ENCODE assay signal across 12 mouse cellular contexts in the genomic region with DNA sequence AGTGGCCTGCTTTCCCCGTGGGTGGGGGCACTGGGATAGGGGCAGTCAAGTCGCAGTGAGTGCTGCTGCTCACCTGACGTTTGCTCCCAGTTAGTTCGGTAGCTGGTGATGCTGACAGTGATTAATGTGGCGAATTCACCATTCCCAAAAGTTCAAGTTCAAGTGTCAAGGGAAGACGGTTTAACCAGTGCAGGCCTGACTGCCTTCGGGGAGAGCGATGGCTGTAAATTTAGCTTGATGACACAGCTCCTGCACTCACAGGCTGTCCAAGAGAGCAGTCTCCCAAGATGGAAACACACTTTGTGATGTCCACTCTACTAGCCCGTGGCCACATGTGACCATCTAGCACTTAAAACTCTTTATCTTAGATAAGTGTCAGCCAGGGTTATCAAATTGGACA. TPM values are rescaled to one million over a fixed set of nuclear protein-coding genes. Genes with fewer than 3 reads are reported as not detected.
A peak's percentile ranks its signal among the peaks of the same experiment; 100 is the strongest.
DNase-seq lines count a peak whose midpoint lies in the region; ATAC-seq and TF ChIP-seq lines count a peak whose summit lies in the region.
"Had no signal": no experiment of that assay in that cellular context is flagged by ENCODE, and none has a peak within 500 bp of the region (broad histone marks: within the 10 kb centered on the region; RNA-seq: fewer than 3 reads in every experiment).

No protein-coding gene starts in this region.

- no peak for DNase-seq in heart, postnatal 14 days
- DNase-seq in kidney, postnatal 25 days, result no peak
- no peak for DNase-seq in midbrain, embryonic 14.5 days
- no peak for DNase-seq in midbrain, postnatal 0 days (ENCODE audit: low spot score)
- DNase-seq in right cerebral cortex, postnatal 14 days, result no peak
- DNase-seq: cerebellum, adult 2 months; gastrocnemius, postnatal 36 days; lung, postnatal 36 days had no signal

- H3K9ac ChIP-seq in heart, embryonic 13.5 days, result peak overlapping the region; percentile 94
- H3K9ac ChIP-seq in kidney, embryonic 15.5 days, result no peak overlapping the region
- no peak overlapping the region for H3K9ac ChIP-seq in midbrain, embryonic 14.5 days (replicated peaks; ENCODE audit: low read length)
- H3K9ac ChIP-seq in midbrain, postnatal 0 days (replicated peaks; ENCODE audit: low read length, poor library complexity, severe bottlenecking), result no peak overlapping the region
- no peak overlapping the region; the same call in 1 of the 2 replicates for H3K9ac ChIP-seq in neural tube, embryonic 15.5 days (replicated peaks)

- peak overlapping the region; percentile 85 for H3K27ac ChIP-seq in heart, embryonic 13.5 days (replicated peaks)
- H3K27ac ChIP-seq in kidney, embryonic 15.5 days, result 0 out of 2 replicates have a peak overlapping the region, but pooled peaks have one; percentile 3
- no peak overlapping the region for H3K27ac ChIP-seq in midbrain, embryonic 14.5 days (replicated peaks; ENCODE audit: low read depth, low read length)
- H3K27ac ChIP-seq in midbrain, postnatal 0 days (ENCODE audit: low read depth, low read length), result no peak overlapping the region
- no peak overlapping the region for H3K27ac ChIP-seq in neural tube, embryonic 15.5 days (replicated peaks)
- H3K27ac ChIP-seq: layer of hippocampus, adult 2 months had no signal

- H3K4me2 ChIP-seq in heart, embryonic 13.5 days, result peak overlapping the region; percentile 93
- H3K4me2 ChIP-seq in kidney, embryonic 15.5 days, result peak overlapping the region; percentile 82; the same call in 1 of the 2 replicates
- 0 out of 2 replicates have a peak overlapping the region, but pooled peaks have one; percentile 96 for H3K4me2 ChIP-seq in midbrain, embryonic 14.5 days (ENCODE audit: low read length)
- no peak overlapping the region for H3K4me2 ChIP-seq in midbrain, postnatal 0 days (ENCODE audit: low read depth, low read length, poor library complexity, severe bottlenecking)
- H3K4me2 ChIP-seq in neural tube, embryonic 15.5 days, result peak overlapping the region; percentile 91; the same call in 1 of the 2 replicates

- no peak for ATAC-seq in heart, embryonic 13.5 days (ENCODE audit: extremely low read depth, insufficient number of reproducible peaks, low FRiP score, low TSS enrichment)
- ATAC-seq in kidney, embryonic 15.5 days (replicated peaks; ENCODE audit: low FRiP score), result no peak
- ATAC-seq in midbrain, embryonic 14.5 days (ENCODE audit: low FRiP score, low TSS enrichment), result no peak
- no peak for ATAC-seq in midbrain, postnatal 0 days (ENCODE audit: low FRiP score)
- ATAC-seq in neural tube, embryonic 15.5 days (ENCODE audit: low FRiP score), result no peak

- peaks cover 14% of the 10 kb centered on the region for H3K36me3 ChIP-seq in heart, embryonic 13.5 days
- peaks cover 11% of the 10 kb centered on the region for H3K36me3 ChIP-seq in kidney, embryonic 15.5 days
- no peaks in the 10 kb centered on the region for H3K36me3 ChIP-seq in midbrain, embryonic 14.5 days (ENCODE audit: control insufficient read depth, insufficient read depth, low read length)
- H3K36me3 ChIP-seq in midbrain, postnatal 0 days (ENCODE audit: insufficient read depth, low read length), result no peaks in the 10 kb centered on the region
- no peaks in the 10 kb centered on the region for H3K36me3 ChIP-seq in neural tube, embryonic 15.5 days

- H3K27me3 ChIP-seq in heart, embryonic 13.5 days (replicated peaks), result no peaks in the 10 kb centered on the region
- H3K27me3 ChIP-seq in kidney, embryonic 15.5 days, result no peaks in the 10 kb centered on the region
- H3K27me3 ChIP-seq in midbrain, embryonic 14.5 days (ENCODE audit: control insufficient read depth, insufficient read depth, low read length), result no peaks in the 10 kb centered on the region
- no peaks in the 10 kb centered on the region for H3K27me3 ChIP-seq in midbrain, postnatal 0 days (ENCODE audit: insufficient read depth, low read length)
- H3K27me3 ChIP-seq in neural tube, embryonic 15.5 days (replicated peaks), result no peaks in the 10 kb centered on the region

- H3K4me3 ChIP-seq in heart, embryonic 13.5 days, result peak overlapping the region; percentile 73
- no peak overlapping the region for H3K4me3 ChIP-seq in kidney, embryonic 15.5 days (replicated peaks)
- no peak overlapping the region for H3K4me3 ChIP-seq in midbrain, embryonic 14.5 days (replicated peaks; ENCODE audit: low read depth, low read length)
- H3K4me3 ChIP-seq in midbrain, postnatal 0 days (ENCODE audit: low read depth, low read length), result no peak overlapping the region
- no peak overlapping the region for H3K4me3 ChIP-seq in neural tube, embryonic 15.5 days (replicated peaks)
- H3K4me3 ChIP-seq: layer of hippocampus, adult 2 months had no signal

- no peak for TF ChIP-seq CTCF in midbrain, postnatal 0 days (IDR thresholded peaks at IDR 0.05)

- intact Hi-C loops in heart, postnatal 14 days (cut with DNase I), result loop anchor here (5.0 kb wide), 1 partner anchor 36 kb away; no protein-coding TSS in a partner anchor

- H3K4me1 ChIP-seq in heart, embryonic 13.5 days, result peaks cover 52% of the 10 kb centered on the region
- peaks cover 45% of the 10 kb centered on the region for H3K4me1 ChIP-seq in kidney, embryonic 15.5 days
- peaks cover 21% of the 10 kb centered on the region for H3K4me1 ChIP-seq in midbrain, embryonic 14.5 days (ENCODE audit: control insufficient read depth, insufficient read depth, low read length)
- H3K4me1 ChIP-seq in midbrain, postnatal 0 days (ENCODE audit: insufficient read depth, low read length), result peaks cover 18% of the 10 kb centered on the region
- peaks cover 43% of the 10 kb centered on the region for H3K4me1 ChIP-seq in neural tube, embryonic 15.5 days

- no peaks in the 10 kb centered on the region for H3K9me3 ChIP-seq in heart, embryonic 13.5 days
- no peaks in the 10 kb centered on the region for H3K9me3 ChIP-seq in kidney, embryonic 15.5 days (replicated peaks)
- H3K9me3 ChIP-seq in midbrain, embryonic 14.5 days (ENCODE audit: control insufficient read depth, low read length), result no peaks in the 10 kb centered on the region
- H3K9me3 ChIP-seq in midbrain, postnatal 0 days (ENCODE audit: low read length), result no peaks in the 10 kb centered on the region
- H3K9me3 ChIP-seq in neural tube, embryonic 15.5 days (replicated peaks), result no peaks in the 10 kb centered on the region

- 34% methylated on average over 9 of the region's 9 CpGs for WGBS in heart, embryonic 13.5 days
- 22% methylated on average over 9 of the region's 9 CpGs for WGBS in kidney, embryonic 15.5 days
- WGBS in midbrain, embryonic 14.5 days, result 81% methylated on average over 9 of the region's 9 CpGs
- 82% methylated on average over 9 of the region's 9 CpGs for WGBS in midbrain, postnatal 0 days
- WGBS in neural tube, embryonic 15.5 days, result 66% methylated on average over 9 of the region's 9 CpGs

RNA-seq across cellular contexts. Expression of a gene that starts 41.1 kb away (rescaled TPM):
- 113 and 127 TPM in 2 replicates for polyA plus RNA-seq in heart, embryonic 13.5 days (2015; fragmentation: Nextera tagmentation; extraction: Ambion mirVana)
- 100 to 1,000 TPM; 102 to 103 TPM for total RNA-seq in heart, postnatal 14 days (2021)
- 141 and 143 TPM in 2 replicates for polyA plus RNA-seq in kidney, embryonic 15.5 days (2015; fragmentation: Nextera tagmentation; extraction: Ambion mirVana)
- polyA plus RNA-seq in midbrain, embryonic 14.5 days (2014; fragmentation: Nextera tagmentation; extraction: Ambion mirVana), result 125 and 158 TPM in 2 replicates
- 173 and 183 TPM in 2 replicates for total RNA-seq in midbrain, postnatal 0 days (2014; rRNA removed)
- 176 and 178 TPM in 2 replicates for polyA plus RNA-seq in midbrain, postnatal 0 days (2015; fragmentation: Nextera tagmentation; extraction: Ambion mirVana)
- 149 and 152 TPM in 2 replicates for polyA plus RNA-seq in neural tube, embryonic 15.5 days (2015; fragmentation: Nextera tagmentation; extraction: Ambion mirVana)

Comparison
In these comparisons a context has a peak if more than half of its experiments do, and no peak if none do; other contexts are left out.
1. H3K27ac ChIP-seq: peak in heart, embryonic 13.5 days (single experiment) and kidney, embryonic 15.5 days (single experiment); none in midbrain, embryonic 14.5 days (single experiment), midbrain, postnatal 0 days (single experiment) and neural tube, embryonic 15.5 days (single experiment).